Comparison of ENCODE assay signal across 8 mouse cellular contexts in the genomic region with DNA sequence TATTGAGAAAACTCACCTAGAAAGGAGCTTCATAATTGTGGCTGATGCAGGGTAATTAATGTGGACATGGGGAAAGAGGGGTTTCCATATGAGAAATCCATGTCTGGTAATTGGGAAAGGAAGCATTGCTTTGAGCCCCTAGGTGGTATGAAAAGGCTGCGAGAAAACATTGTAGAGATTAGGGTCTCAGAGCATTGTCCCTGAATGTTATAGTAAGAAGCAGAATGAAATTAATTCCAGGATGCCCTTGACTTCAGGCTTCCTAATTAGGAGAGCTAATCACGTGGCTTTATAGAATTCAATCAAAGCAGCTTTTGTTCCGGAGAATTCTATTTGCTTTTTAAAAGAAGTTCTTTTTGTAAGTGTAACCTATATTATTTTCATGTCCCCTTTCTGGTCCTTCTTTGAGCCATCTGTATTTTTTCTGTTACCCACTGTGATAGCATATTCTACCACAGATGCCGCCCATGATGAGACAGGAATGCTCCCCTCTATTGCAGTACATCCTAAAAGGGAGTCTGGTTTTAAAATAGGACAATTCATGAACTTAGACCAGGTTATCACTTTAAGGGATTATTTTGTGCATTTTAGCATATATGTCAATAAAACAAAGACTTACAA.
"Had no signal": no experiment of that assay in that cellular context is flagged by ENCODE, and none has a peak within 500 bp of the region (broad histone marks: within the 10 kb centered on the region; RNA-seq: fewer than 3 reads in every experiment).

No protein-coding gene starts in this region.

- H3K36me3 ChIP-seq: limb, embryonic 13.5 days; midbrain, embryonic 12.5 days had no signal

- H3K9me3 ChIP-seq: midbrain, embryonic 12.5 days had no signal

- H3K9ac ChIP-seq: limb, embryonic 13.5 days; liver, embryonic 14.5 days; midbrain, embryonic 12.5 days had no signal

- DNase-seq: kidney, postnatal 25 days; left cerebral cortex, postnatal 4 days; lung, adult 18-20 months; thymus, postnatal 4 days had no signal

- H3K4me2 ChIP-seq: limb, embryonic 13.5 days; midbrain, embryonic 12.5 days had no signal

- H3K4me1 ChIP-seq: limb, embryonic 13.5 days had no signal

- H3K27me3 ChIP-seq: limb, embryonic 13.5 days had no signal

- H3K27ac ChIP-seq: limb, embryonic 13.5 days; liver, embryonic 14.5 days; midbrain, embryonic 12.5 days; stomach, postnatal 0 days had no signal

- H3K4me3 ChIP-seq: limb, embryonic 13.5 days; midbrain, embryonic 12.5 days had no signal
